Mouse (Mus musculus) urinary bladder, adult 18-20 months (tissue): Measurements from ENCODE around the gene Pcx.
A peak's percentile ranks its signal among the peaks of the same experiment; 100 is the strongest.
"Not testable (repeated sequence)": the region's sequence is repeated elsewhere in the genome, so short reads cannot be mapped to it uniquely, and the experiment has no call there.

Experiments used
- DNase-seq, 2 experiments: peaks; one replicate each; pipeline ENCODE4 v3.0.0; 2022; ENCODE audit warnings: low spot score in 2 of 2, mixed read lengths in 2 of 2

Pcx gene

GRCm38 (mm10) chr19:4586783-4587182 lies 76.5 kb downstream of the Pcx start:
- DNase-seq, result not testable (repeated sequence)

GRCm38 (mm10) chr19:4587426-4587825 lies 77.2 kb downstream of the Pcx start:
- no peak for DNase-seq

GRCm38 (mm10) chr19:4588430-4588829 lies 78.2 kb downstream of the Pcx start:
- no peak for DNase-seq

- no peak for DNase-seq
Observed at GRCm38 (mm10) chr19:4589081-4589480, 78.8 kb downstream of the Pcx start.

- no peak for DNase-seq
Observed at GRCm38 (mm10) chr19:4590025-4590424, 79.8 kb downstream of the Pcx start.

GRCm38 (mm10) chr19:4593792-4594522 lies 83.7 kb downstream of the Pcx start:
- no peak for DNase-seq

GRCm38 (mm10) chr19:4596071-4596470 lies 85.8 kb downstream of the Pcx start:
- no peak for DNase-seq

- no peak for DNase-seq
Observed at GRCm38 (mm10) chr19:4602459-4602858, 92.2 kb downstream of the Pcx start.

GRCm38 (mm10) chr19:4603801-4604723 lies 93.8 kb downstream of the Pcx start:
- DNase-seq, result peak; percentile 37 to 50

GRCm38 (mm10) chr19:4605654-4606053 lies 95.4 kb downstream of the Pcx start:
- no peak for DNase-seq

GRCm38 (mm10) chr19:4607406-4607805 lies 97.1 kb downstream of the Pcx start:
- DNase-seq, result no peak

- no peak for DNase-seq
Observed at GRCm38 (mm10) chr19:4608511-4608910, 98.2 kb downstream of the Pcx start.

GRCm38 (mm10) chr19:4610109-4610508 lies 99.8 kb downstream of the Pcx start:
- DNase-seq, result no peak

GRCm38 (mm10) chr19:4612181-4612961 lies 102.1 kb downstream of the Pcx start:
- no peak for DNase-seq

GRCm38 (mm10) chr19:4613464-4614304 lies 103.4 kb downstream of the Pcx start:
- DNase-seq, result no peak

- DNase-seq, result no peak
Observed at GRCm38 (mm10) chr19:4614305-4615150, 104.3 kb downstream of the Pcx start.

- peak; percentile 66 to 76 for DNase-seq
Observed at GRCm38 (mm10) chr19:4615151-4616093, 105.2 kb downstream of the Pcx start, which contains the start of gene Lrfn4. Lrfn4 (minus strand) TSS chr19:4615667.

- DNase-seq, result no peak
Observed at GRCm38 (mm10) chr19:4616546-4616945, 106.3 kb downstream of the Pcx start.

GRCm38 (mm10) chr19:4618183-4618582 lies 107.9 kb downstream of the Pcx start:
- DNase-seq, result no peak
